Mouse (Mus musculus) hindbrain, postnatal 0 days (tissue): ENCODE data around the gene Rpl36al. TPM values are rescaled to one million over a fixed set of nuclear protein-coding genes. Genes with fewer than 3 reads are reported as not detected.

ENCODE experiments used
- ATAC-seq: fragments of 200-750 bp; cut with Nextera tagmentation; 2 replicates; pipeline ENCODE4 v1.8.0; 2017; ENCODE audit warnings: mild to moderate bottlenecking, moderate TSS enrichment, moderate library complexity
- DNase-seq: peaks from one replicate; pipeline ENCODE4 v3.0.0-alpha.2; 2015; ENCODE audit warnings: low spot score
- H3K27ac ChIP-seq: fragments of 300-500 bp; sonication (generic); 2 replicates; pipeline ENCODE4 v1.5.1; 2014; ENCODE audit warnings: mild to moderate bottlenecking
- H3K27me3 ChIP-seq: fragments of 300-500 bp; sonication (generic); 2 replicates; pipeline ENCODE4 v1.6.1; 2014; ENCODE audit warnings: low read length, mixed read lengths; ENCODE audit not compliant: insufficient read depth
- H3K36me3 ChIP-seq: fragments of 300-500 bp; sonication (generic); 2 replicates; pipeline ENCODE4 v1.6.1; 2014; ENCODE audit warnings: low read length, mixed read lengths; ENCODE audit not compliant: insufficient read depth
- H3K4me1 ChIP-seq: fragments of 300-500 bp; sonication (generic); 2 replicates; pipeline ENCODE4 v1.6.1; 2014; ENCODE audit warnings: antibody characterized with exemption, low read length, mixed read lengths; ENCODE audit not compliant: insufficient read depth
- H3K4me2 ChIP-seq: fragments of 300-500 bp; sonication (generic); 2 replicates; pipeline ENCODE4 v1.6.1; 2014; ENCODE audit warnings: low read depth, mild to moderate bottlenecking, low read length, moderate library complexity, mixed read lengths
- H3K4me3 ChIP-seq: fragments of 300-500 bp; sonication (generic); 2 replicates; pipeline ENCODE4 v1.5.1; 2014; ENCODE audit warnings: low read length
- H3K9ac ChIP-seq: fragments of 300-500 bp; sonication (generic); replicated peaks from 2 replicates; pipeline ENCODE4 v1.6.1; 2014; ENCODE audit warnings: mild to moderate bottlenecking, low read length, moderate library complexity, mixed read lengths
- H3K9me3 ChIP-seq: fragments of 300-500 bp; sonication (generic); 2 replicates; pipeline ENCODE4 v1.6.1; 2016; ENCODE audit warnings: low read length, mixed read lengths
- CTCF ChIP-seq: IDR thresholded peaks from 2 replicates; pipeline ENCODE4 v1.5.1; 2016; ENCODE audit warnings: antibody characterized with exemption, control low read depth, low read depth
- WGBS: fragments of 180-500 bp; shearing (Covaris S2); extraction: QIAGEN DNeasy Blood & Tissue Kit; methylation state at CpG from one replicate; pipeline ENCODE4 v1.1.7; 2014; 5-methylcytosine and 5-hydroxymethylcytosine counted together
- polyA plus RNA-seq: library from polyadenylated mRNA; unstranded; fragments of >200 nt; fragmentation: Nextera tagmentation; extraction: Ambion mirVana; gene quantifications from 2 replicates; pipeline ENCODE4 v1.2.1, GENCODE M21; 2015
- total RNA-seq: library from RNA; depleted of rRNA; stranded (reverse); fragments of >200 nt; gene quantifications from 2 replicates; pipeline ENCODE4 v1.2.3, GENCODE M21; 2014

Rpl36al gene
- total and polyA plus RNA-seq, 2 experiments from 2014 or later: 99.1 to 417 TPM

DNA sequence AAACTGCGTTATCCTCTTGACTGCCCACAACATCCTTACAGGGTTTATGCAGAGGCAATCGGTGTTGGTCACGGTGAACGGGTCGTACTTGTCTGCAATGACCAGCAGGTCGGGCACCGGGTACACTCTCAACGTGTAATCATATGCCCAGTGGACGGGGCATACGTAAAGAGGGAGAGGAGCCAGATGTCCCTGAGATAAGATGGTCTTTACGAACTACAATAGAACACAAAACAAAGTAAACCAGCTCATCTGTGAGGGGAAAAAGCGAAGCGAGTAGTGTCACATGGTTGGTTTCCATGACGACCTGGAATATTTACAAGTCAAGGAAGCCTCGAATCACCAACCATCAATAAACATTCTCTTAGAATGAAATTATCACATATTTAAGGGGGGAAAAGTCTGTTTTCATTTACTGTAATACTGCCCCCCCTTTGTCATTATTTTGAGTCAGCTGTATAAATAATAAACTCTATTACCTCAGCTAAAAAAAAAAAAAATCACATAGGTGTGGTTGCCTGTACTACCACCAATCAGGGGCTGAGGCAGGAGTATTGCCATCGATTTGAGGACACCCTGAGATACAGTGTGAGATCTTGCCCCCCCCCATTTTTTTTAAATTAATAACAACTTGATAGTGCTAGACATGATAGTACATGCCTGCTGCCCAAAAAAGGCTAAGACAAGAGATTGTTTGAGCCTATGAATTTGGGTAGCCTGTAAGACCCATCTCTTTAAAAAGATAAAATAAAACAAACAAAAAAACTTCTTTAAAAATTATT lies 20.4 kb upstream of the Rpl36al start, which contains the start of gene Gm49384:
Gene Gm49384 (minus strand): TSS at position 216 of the 782 bp plus-strand sequence.
- no peak within 1 kb of the TSS for H3K4me3 ChIP-seq

DNA sequence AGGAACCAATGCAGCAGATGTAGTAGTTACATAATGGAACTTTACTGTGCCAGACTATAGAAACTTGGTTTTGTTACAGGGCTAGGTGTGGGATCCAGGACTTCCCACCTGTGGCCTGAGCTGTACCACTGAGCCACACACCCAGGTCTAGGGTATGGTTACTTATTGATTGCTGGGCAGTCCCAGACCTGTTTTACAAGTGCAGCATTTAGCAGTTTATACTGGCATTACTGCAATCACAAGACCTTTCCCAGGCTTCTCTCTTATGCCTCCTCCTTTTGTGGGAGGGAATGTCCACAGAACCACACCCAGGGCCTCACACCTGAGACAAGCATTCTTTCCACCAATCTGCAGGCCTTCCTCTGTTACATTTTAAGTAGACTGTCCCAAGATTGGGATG lies 15.1 kb upstream of the Rpl36al start:
- H3K9ac ChIP-seq: no peak overlapping the region
- H3K4me1 ChIP-seq: peaks cover 10% of the 10 kb centered on the region; the same call in 1 of the 2 replicates
- no peak for TF ChIP-seq CTCF
- 0 out of 2 replicates have a peak, but pooled peaks cover 3% of the 10 kb centered on the region for H3K36me3 ChIP-seq
- ATAC-seq: no peak
- peak overlapping the region; percentile 67; the same call in 1 of the 2 replicates for H3K4me2 ChIP-seq
- no peak overlapping the region for H3K27ac ChIP-seq
- no peak for DNase-seq
- H3K9me3 ChIP-seq: no peaks in the 10 kb centered on the region
- H3K4me3 ChIP-seq: no peak overlapping the region
- H3K27me3 ChIP-seq: no peaks in the 10 kb centered on the region

More for the DNA sequence above, 20.4 kb upstream of the Rpl36al start, which contains the start of gene Gm49384:
- Histone ChIP-seq H3K9me3 (no peaks in the 10 kb centered on the region), H3K4me1 (0 out of 2 replicates have a peak, but pooled peaks cover under 1% of the 10 kb centered on the region), H3K36me3 (0 out of 2 replicates have a peak, but pooled peaks cover 3% of the 10 kb centered on the region), H3K27me3 (no peaks in the 10 kb centered on the region), H3K4me2 (0 out of 2 replicates have a peak within 1 kb of the TSS, but pooled peaks have one; percentile 18), H3K9ac (no peak within 1 kb of the TSS), H3K27ac (no peak within 1 kb of the TSS)
- no peak for TF ChIP-seq CTCF
- ATAC-seq: peak; percentile 33; the same call in 1 of the 2 replicates
- 59% methylated on average over 16 of the region's 16 CpGs for WGBS
- DNase-seq: peak; percentile 52

DNA sequence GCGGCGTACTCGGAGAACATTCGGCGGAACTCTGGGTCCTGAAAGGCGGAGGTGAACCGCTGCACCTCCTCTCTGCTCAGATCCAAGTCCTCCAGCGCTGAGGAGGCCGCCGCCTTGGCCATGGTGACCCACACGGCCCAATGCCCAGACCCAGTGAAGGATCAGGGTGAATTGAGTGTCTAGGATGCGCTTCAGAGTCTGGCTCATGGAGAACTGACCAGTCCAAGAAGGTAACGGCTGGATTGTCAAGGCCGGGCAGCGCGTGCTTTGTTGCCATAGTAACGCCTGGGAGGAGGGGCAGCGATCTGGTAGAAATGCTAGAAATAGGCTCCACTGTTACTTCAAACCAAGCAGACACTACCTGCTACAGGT lies 14.3 kb upstream of the Rpl36al start, which contains the start of gene Dnaaf2:
Gene Dnaaf2 (minus strand): TSS at position 266 of the 372 bp plus-strand sequence.
- TF ChIP-seq CTCF: no peak
- ATAC-seq: peak; percentile 49
- 0 out of 2 replicates have a peak, but pooled peaks cover 3% of the 10 kb centered on the region for H3K36me3 ChIP-seq
- WGBS: under 1% methylated on average over 18 of the region's 18 CpGs
- H3K9ac ChIP-seq: peak within 1 kb of the TSS; percentile 92
- H3K27me3 ChIP-seq: no peaks in the 10 kb centered on the region
- H3K4me1 ChIP-seq: peaks cover 10% of the 10 kb centered on the region; the same call in 1 of the 2 replicates
- H3K27ac ChIP-seq: peak within 1 kb of the TSS; percentile 92
- H3K9me3 ChIP-seq: no peaks in the 10 kb centered on the region
- peak; percentile 80 for DNase-seq
- peak within 1 kb of the TSS; percentile 67 for H3K4me2 ChIP-seq
- H3K4me3 ChIP-seq: peak within 1 kb of the TSS; percentile 95

DNA sequence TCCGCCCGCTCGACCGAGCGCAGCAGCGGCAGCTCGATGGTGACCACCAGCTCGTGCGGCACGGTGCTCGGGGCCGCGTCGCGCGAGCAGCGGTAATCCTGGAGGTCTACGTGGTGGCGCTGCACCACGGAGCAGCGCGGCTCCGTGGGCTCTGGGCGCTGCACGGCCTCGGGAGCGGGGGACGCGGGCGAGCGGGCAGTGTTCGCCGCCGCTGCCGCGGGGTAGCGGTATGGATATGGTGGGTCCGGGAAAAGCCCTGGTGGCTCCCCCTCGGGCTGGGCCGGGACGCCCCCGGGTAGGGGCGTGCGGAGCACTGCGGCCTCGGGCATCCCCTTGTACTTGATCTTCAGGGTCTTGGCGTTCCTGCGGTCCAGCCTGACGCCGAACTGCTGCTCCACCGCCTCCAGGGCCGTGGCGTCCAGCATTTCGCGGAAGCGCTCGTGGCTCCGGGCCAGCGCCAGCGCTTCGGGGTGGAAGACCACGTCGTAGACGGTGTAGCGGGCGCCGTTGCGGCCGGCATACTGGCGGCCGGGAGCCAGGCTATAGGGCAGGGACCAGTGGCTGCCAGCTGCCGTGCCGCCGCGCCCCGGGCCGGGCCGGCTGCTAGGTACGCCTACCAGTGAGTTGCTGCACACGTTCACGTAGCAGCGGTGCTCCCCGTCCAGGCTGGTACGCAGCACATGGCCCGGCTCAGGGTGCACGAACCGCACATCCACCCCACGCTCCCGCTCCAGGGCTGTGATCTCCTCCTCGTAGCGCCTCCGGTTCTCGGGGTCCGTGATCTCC lies 13.7 kb upstream of the Rpl36al start:
- Histone ChIP-seq H3K36me3 (0 out of 2 replicates have a peak, but pooled peaks cover 3% of the 10 kb centered on the region), H3K9me3 (no peaks in the 10 kb centered on the region), H3K4me1 (peaks cover 10% of the 10 kb centered on the region; the same call in 1 of the 2 replicates), H3K4me2 (peak overlapping the region; percentile 67), H3K4me3 (peak overlapping the region; percentile 95), H3K9ac (peak overlapping the region; percentile 92), H3K27me3 (no peaks in the 10 kb centered on the region), H3K27ac (peak overlapping the region; percentile 92)
- no peak; the same call in 1 of the 2 replicates for TF ChIP-seq CTCF
- DNase-seq (peak; percentile 57), ATAC-seq (peak; percentile 80)
- WGBS: under 1% methylated on average over 80 of the region's 94 CpGs

DNA sequence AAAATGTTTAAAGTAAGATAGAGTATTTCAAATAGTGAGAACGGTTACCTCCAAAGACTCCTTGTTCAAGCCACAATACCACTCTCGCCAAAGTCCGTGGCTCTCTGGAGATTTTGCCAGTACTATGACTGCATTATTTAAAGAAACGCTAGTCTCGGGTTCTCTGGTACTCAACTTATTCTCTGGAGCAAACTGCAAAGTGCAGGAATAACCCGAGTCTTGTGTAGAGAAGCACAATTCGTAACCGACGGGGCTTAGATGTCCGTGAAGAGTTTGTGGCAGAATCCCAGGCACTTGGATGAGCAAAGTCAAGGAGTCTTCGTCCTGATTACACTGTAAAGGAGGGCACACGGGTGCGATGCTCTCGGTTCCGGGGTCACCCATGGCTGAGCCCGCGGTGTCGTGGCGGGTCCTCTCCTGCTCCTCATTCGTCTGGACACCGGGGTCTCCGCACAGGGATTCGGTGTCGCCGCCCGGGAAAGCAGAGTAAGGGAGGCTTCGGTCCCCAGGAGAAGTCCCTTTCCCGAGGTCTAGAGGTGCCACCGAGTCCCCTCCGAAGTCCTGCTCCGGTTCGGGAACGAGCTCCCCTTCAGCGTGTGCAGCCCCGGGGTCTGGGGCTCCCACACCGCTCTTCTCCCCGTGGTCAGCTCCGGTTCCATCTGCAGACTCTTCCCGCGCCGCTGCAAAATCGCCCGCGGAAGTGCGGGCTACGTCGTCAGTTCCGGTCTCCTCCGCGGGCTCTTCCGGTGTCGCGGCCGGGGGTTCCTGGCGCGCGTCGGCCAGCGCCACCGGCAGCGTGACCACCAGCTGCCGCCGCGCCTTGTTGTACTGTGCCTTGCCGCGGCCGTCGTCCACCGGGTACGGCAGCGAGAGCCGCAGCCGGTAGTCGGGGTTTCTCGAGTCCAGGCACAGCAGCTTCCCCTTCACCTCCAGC lies 12.8 kb upstream of the Rpl36al start, which contains the start of gene Gm49383:
Gene Gm49383 (minus strand): TSS at position 661 of the 934 bp plus-strand sequence.
- peak within 1 kb of the TSS; percentile 92 for H3K9ac ChIP-seq
- peaks cover 10% of the 10 kb centered on the region; the same call in 1 of the 2 replicates for H3K4me1 ChIP-seq
- peak within 1 kb of the TSS; percentile 95 for H3K4me3 ChIP-seq
- H3K27me3 ChIP-seq: no peaks in the 10 kb centered on the region
- TF ChIP-seq CTCF: no peak
- under 1% methylated on average over 75 of the region's 75 CpGs for WGBS
- no peaks in the 10 kb centered on the region for H3K9me3 ChIP-seq
- DNase-seq (peak; percentile 93), ATAC-seq (peak; percentile 80)
- no peaks in the 10 kb centered on the region for H3K36me3 ChIP-seq
- H3K4me2 ChIP-seq: peak within 1 kb of the TSS; percentile 67
- peak within 1 kb of the TSS; percentile 92 for H3K27ac ChIP-seq
